ENCODE assay signal across 24 mouse cellular contexts in genomic region chr13:26272850-26273249, GRCm38 (mm10).
"Had no signal": no experiment of that assay in that cellular context is flagged by ENCODE, and none has a peak within 500 bp of the region (broad histone marks: within the 10 kb centered on the region; RNA-seq: fewer than 3 reads in every experiment).

No protein-coding gene starts in this region.

- H3K36me3 ChIP-seq: heart, embryonic 13.5 days; heart, embryonic 15.5 days; hindbrain, embryonic 13.5 days; hindbrain, embryonic 15.5 days; kidney, embryonic 15.5 days; limb, embryonic 10.5 days; limb, embryonic 12.5 days had no signal

- H3K27me3 ChIP-seq: heart, embryonic 13.5 days; heart, embryonic 15.5 days; hindbrain, embryonic 13.5 days; hindbrain, embryonic 15.5 days; kidney, embryonic 15.5 days; limb, embryonic 12.5 days had no signal

- H3K4me2 ChIP-seq: heart, embryonic 11.5 days; heart, embryonic 13.5 days; heart, embryonic 15.5 days; hindbrain, embryonic 13.5 days; hindbrain, embryonic 15.5 days; kidney, embryonic 15.5 days; limb, embryonic 12.5 days; liver, embryonic 11.5 days had no signal

- H3K4me3 ChIP-seq: heart, adult 2 months; heart, embryonic 13.5 days; heart, embryonic 15.5 days; hindbrain, embryonic 13.5 days; hindbrain, embryonic 15.5 days; kidney, embryonic 15.5 days; left cerebral cortex, adult 2 months; limb, embryonic 10.5 days; limb, embryonic 12.5 days had no signal

- DNase-seq: gastrocnemius, postnatal 14 days; gastrocnemius, postnatal 36 days; heart, adult 11 months; heart, adult 2 months; heart, postnatal 14 days; heart, postnatal 36 days; kidney, adult 11 months; kidney, adult 2 months; kidney, adult 9 months; kidney, postnatal 14 days; kidney, postnatal 36 days; liver had no signal

- H3K27ac ChIP-seq: heart, adult 2 months; heart, embryonic 13.5 days; heart, embryonic 15.5 days; hindbrain, embryonic 13.5 days; hindbrain, embryonic 15.5 days; hindbrain, postnatal 0 days; kidney, embryonic 15.5 days; kidney, postnatal 0 days; left cerebral cortex, adult 2 months; limb, embryonic 10.5 days; limb, embryonic 12.5 days had no signal
